Mouse (Mus musculus) CH12.LX (cell line): ENCODE data around the gene Maml2. TPM values are rescaled to one million over a fixed set of nuclear protein-coding genes. Genes with fewer than 3 reads are reported as not detected.

ENCODE experiments used
- DNase-seq: peaks from one replicate; pipeline ENCODE4 v3.0.0-alpha.2; 2013; ENCODE audit errors: extremely low read depth
- H3K27ac ChIP-seq: 2 replicates; pipeline ENCODE4 v1.5.1; 2012; ENCODE audit warnings: low read depth, mild to moderate bottlenecking, control low read depth, moderate library complexity; ENCODE audit not compliant: insufficient read depth
- H3K27me3 ChIP-seq: replicated peaks from 2 replicates; pipeline ENCODE3; 2012; ENCODE audit warnings: inconsistent platforms
- H3K36me3 ChIP-seq, 2 experiments: replicated peaks in 1 of 2; 2 replicates each; pipeline versions ENCODE3 to v1.6.1; 2012; ENCODE audit warnings: inconsistent platforms in 1 of 2, low read length in 1 of 2, mild to moderate bottlenecking in 1 of 2, mixed read lengths in 1 of 2, moderate library complexity in 1 of 2; ENCODE audit not compliant: control insufficient read depth in 1 of 2, insufficient read depth in 1 of 2
- H3K4me1 ChIP-seq, 2 experiments: 2 replicates each; pipeline ENCODE4 v1.6.1; 2012; ENCODE audit warnings: inconsistent platforms in 1 of 2, moderate library complexity in 1 of 2; ENCODE audit not compliant: insufficient read depth in 2 of 2, control insufficient read depth in 1 of 2
- H3K4me2 ChIP-seq: 2 replicates; pipeline ENCODE4 v1.6.1; 2012; ENCODE audit warnings: low read depth, mild to moderate bottlenecking, control low read depth; ENCODE audit not compliant: poor library complexity, insufficient read depth, severe bottlenecking
- H3K4me3 ChIP-seq, 3 experiments: fragments of 150-350 bp in 1 of 3; sonication (generic) in 1 of 3; replicated peaks in 1 of 3; 2 replicates each; pipeline versions ENCODE3 to v1.5.1; 2011 to 2012; ENCODE audit warnings: low read depth in 2 of 3, low read length in 2 of 3, mild to moderate bottlenecking in 2 of 3, moderate library complexity in 2 of 3, control low read depth in 1 of 3, improper control_type of control experiment in 1 of 3, inconsistent platforms in 1 of 3, mixed read lengths in 1 of 3; ENCODE audit not compliant: poor library complexity in 1 of 3
- H3K79me2 ChIP-seq: replicated peaks from 2 replicates; pipeline ENCODE4 v1.6.1; 2012; ENCODE audit warnings: mild to moderate bottlenecking, moderate library complexity; ENCODE audit not compliant: control insufficient read depth, poor library complexity, insufficient read depth, severe bottlenecking; ENCODE audit errors: extremely low read depth
- H3K9ac ChIP-seq: 2 replicates; pipeline ENCODE4 v1.6.1; 2012; ENCODE audit warnings: low read depth, mild to moderate bottlenecking, control low read depth, moderate library complexity; ENCODE audit not compliant: insufficient read depth
- H3K9me3 ChIP-seq: replicated peaks from 2 replicates; pipeline ENCODE3; 2012; ENCODE audit warnings: low read length, inconsistent platforms, mixed read lengths
- ELF1 ChIP-seq: IDR thresholded peaks from 2 replicates; pipeline ENCODE4 v1.6.1; 2014; ENCODE audit warnings: low read depth, mild to moderate bottlenecking, inconsistent platforms, low read length, improper control_type of control experiment
- EP300 ChIP-seq: IDR thresholded peaks from 2 replicates; pipeline ENCODE4 v1.6.1; 2011; ENCODE audit warnings: low read length, improper control_type of control experiment
- IRF4 ChIP-seq: IDR thresholded peaks from 2 replicates; pipeline ENCODE4 v1.6.1; 2014; ENCODE audit warnings: low read depth, mild to moderate bottlenecking, inconsistent platforms, low read length, improper control_type of control experiment
- JUN ChIP-seq: IDR thresholded peaks from 2 replicates; pipeline ENCODE4 v1.6.1; 2011; ENCODE audit warnings: low read depth, mild to moderate bottlenecking, low read length, improper control_type of control experiment, moderate library complexity; ENCODE audit not compliant: insufficient read depth
- KAT2A ChIP-seq: IDR thresholded peaks from 2 replicates; pipeline ENCODE4 v1.6.1; 2012; ENCODE audit warnings: low read length, improper control_type of control experiment, inconsistent platforms; ENCODE audit not compliant: insufficient replicate concordance
- MAX ChIP-seq: IDR thresholded peaks from 2 replicates; pipeline ENCODE4 v1.6.1; 2011; ENCODE audit warnings: low read length, improper control_type of control experiment
- MAZ ChIP-seq: IDR thresholded peaks from 2 replicates; pipeline ENCODE4 v1.6.1; 2012; ENCODE audit warnings: low read depth, mild to moderate bottlenecking, inconsistent platforms, low read length, improper control_type of control experiment, moderate library complexity
- MEF2A ChIP-seq: IDR thresholded peaks from 2 replicates; pipeline ENCODE4 v1.6.1; 2014; ENCODE audit warnings: low read depth, mild to moderate bottlenecking, inconsistent platforms, low read length, improper control_type of control experiment, borderline replicate concordance
- MXI1 ChIP-seq: IDR thresholded peaks from 2 replicates; pipeline ENCODE4 v1.6.1; 2011; ENCODE audit warnings: mild to moderate bottlenecking, low read depth, low read length, improper control_type of control experiment
- MYC ChIP-seq: IDR thresholded peaks from 2 replicates; pipeline ENCODE4 v1.6.1; 2011; ENCODE audit warnings: low read depth, mild to moderate bottlenecking, improper control_type of control experiment, low read length
- PAX5 ChIP-seq: IDR thresholded peaks from 2 replicates; pipeline ENCODE4 v1.6.1; 2012; ENCODE audit warnings: low read length, inconsistent platforms, mixed read lengths
- POLR2AphosphoS2 ChIP-seq: IDR thresholded peaks from 2 replicates; pipeline ENCODE4 v1.6.1; 2011; ENCODE audit warnings: low read depth, low read length, improper control_type of control experiment
- TBP ChIP-seq: conservative IDR thresholded peaks from 2 replicates; pipeline ENCODE4 v1.6.1; 2011; ENCODE audit warnings: low read depth, low read length, improper control_type of control experiment
- TCF12 ChIP-seq: IDR thresholded peaks from 2 replicates; pipeline ENCODE4 v1.6.1; 2014; ENCODE audit warnings: low read depth, mild to moderate bottlenecking, inconsistent platforms, low read length, improper control_type of control experiment
- UBTF ChIP-seq: IDR thresholded peaks from 2 replicates; pipeline ENCODE4 v1.6.1; 2012; ENCODE audit warnings: low read depth, mild to moderate bottlenecking, inconsistent platforms, low read length, improper control_type of control experiment, moderate library complexity
- ZC3H11A ChIP-seq: IDR thresholded peaks from 2 replicates; pipeline ENCODE4 v1.6.1; 2012; ENCODE audit warnings: low read depth, mild to moderate bottlenecking, inconsistent platforms, low read length, improper control_type of control experiment
- dilution Hi-C: fragments of 300-500 bp; cut with MboI; formaldehyde crosslinking; loops from 2 replicates; pipeline ENCODE4 v1.14.3; 2020; ENCODE audit warnings: low sequenced_read_pairs; ENCODE audit not compliant: extremely low pct_unique_long_range_greater_than_20kb, extremely low pct_ligation_motif_present
- in situ Hi-C: fragments of 300-500 bp; cut with MboI; formaldehyde crosslinking; loops from 3 replicates; pipeline ENCODE4 v1.14.3; 2019; ENCODE audit warnings: low sequenced_read_pairs, low pct_ligation_motif_present, low pct_unique_long_range_greater_than_20kb, mixed read lengths
- polyA plus RNA-seq: library from polyadenylated mRNA; unstranded; fragments of >175 nt; gene quantifications from 2 replicates; pipeline ENCODE4 v1.2.1, GENCODE M21; 2012; ENCODE audit warnings: low read depth; ENCODE audit not compliant: insufficient read length
- total RNA-seq, 2 experiments: library from RNA; depleted of rRNA; stranded (reverse); fragments of 300-350 nt in 1 of 2; fragments of >200 nt in 1 of 2; gene quantifications; 2 replicates each; pipeline ENCODE4 v1.2.3; 2012 to 2014

Maml2 gene
- total and polyA plus RNA-seq, 3 experiments, result 5.9 to 9.1 (median 5.9) TPM

DNA sequence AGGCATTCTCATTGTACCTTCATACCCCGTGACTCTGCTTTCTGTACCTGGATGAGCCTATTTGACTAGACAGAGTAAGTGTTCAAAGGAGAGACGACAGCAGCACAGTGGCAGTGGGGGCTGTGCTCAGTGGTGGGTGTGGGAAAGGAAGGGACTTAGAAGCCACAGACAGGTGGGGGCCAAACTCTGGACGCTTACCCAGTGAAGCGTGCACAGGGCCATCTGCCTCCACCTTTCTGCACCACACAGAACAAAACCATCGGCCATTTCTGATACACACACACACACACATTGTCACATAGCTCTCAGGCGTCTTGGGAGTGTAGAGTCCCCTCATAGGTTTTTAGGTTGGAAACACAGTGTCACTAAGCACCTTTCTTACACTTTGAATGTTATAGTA is 212.0 kb downstream of the Maml2 start:
- no peaks in the 10 kb centered on the region for H3K79me2 ChIP-seq
- H3K9ac ChIP-seq, result no peak overlapping the region
- H3K4me1 ChIP-seq, result peaks cover 17 to 23% of the 10 kb centered on the region in 2 experiments
- in situ Hi-C loops, result no loop called here
- TF ChIP-seq MAX, result no peak
- 0 out of 2 replicates have a peak, but pooled peaks have one; percentile 34 for TF ChIP-seq MAZ
- 0 out of 2 replicates have a peak, but pooled peaks have one; percentile 28 for TF ChIP-seq MEF2A
- TF ChIP-seq MYC, result 0 out of 2 replicates have a peak, but pooled peaks have one; percentile 11
- TF ChIP-seq IRF4, result peak; percentile 58; the same call in 1 of the 2 replicates
- TF ChIP-seq UBTF, result no peak
- peak overlapping the region; percentile 37 for H3K4me2 ChIP-seq
- no peaks in the 10 kb centered on the region for H3K27me3 ChIP-seq
- dilution Hi-C loops, result no loop called here
- DNase-seq, result peak; percentile 48
- H3K4me3 ChIP-seq, result no peak overlapping the region
- H3K9me3 ChIP-seq, result no peaks in the 10 kb centered on the region
- no peak overlapping the region for H3K27ac ChIP-seq
- peaks cover 0 to 9% of the 10 kb centered on the region in 2 experiments for H3K36me3 ChIP-seq

- H3K79me2 ChIP-seq, result no peaks in the 10 kb centered on the region
- no peak for DNase-seq
- H3K27me3 ChIP-seq, result no peaks in the 10 kb centered on the region
- no peak overlapping the region for H3K9ac ChIP-seq
- TF ChIP-seq PAX5 (no peak), MXI1 (no peak), POLR2AphosphoS2 (no peak), ZC3H11A (no peak), TBP (no peak), ELF1 (no peak), MAZ (no peak), EP300 (no peak), TCF12 (no peak), JUN (no peak), KAT2A (no peak)
- dilution Hi-C loops (no loop called here), in situ Hi-C loops (no loop called here)
- H3K36me3 ChIP-seq, result peaks cover 0 to 11% of the 10 kb centered on the region in 2 experiments
- H3K4me3 ChIP-seq, result no peak overlapping the region
- H3K4me1 ChIP-seq, result peaks cover 17 to 23% of the 10 kb centered on the region in 2 experiments
- H3K4me2 ChIP-seq, result no peak overlapping the region
- no peaks in the 10 kb centered on the region for H3K9me3 ChIP-seq
- H3K27ac ChIP-seq, result no peak overlapping the region
Measured at GRCm38 (mm10) chr9:13510621-13511369, 213.0 kb downstream of the Maml2 start.
